Mouse (Mus musculus) hindbrain, postnatal 0 days (tissue): Measurements from ENCODE around the gene Olfr1263. TPM values are rescaled to one million over a fixed set of nuclear protein-coding genes. Genes with fewer than 3 reads are reported as not detected.

Source experiments
- ATAC-seq: fragments of 200-750 bp; cut with Nextera tagmentation; 2 replicates; pipeline ENCODE4 v1.8.0; 2017; ENCODE audit warnings: mild to moderate bottlenecking, moderate TSS enrichment, moderate library complexity
- DNase-seq: peaks from one replicate; pipeline ENCODE4 v3.0.0-alpha.2; 2015; ENCODE audit warnings: low spot score
- H3K27ac ChIP-seq: fragments of 300-500 bp; sonication (generic); 2 replicates; pipeline ENCODE4 v1.5.1; 2014; ENCODE audit warnings: mild to moderate bottlenecking
- H3K27me3 ChIP-seq: fragments of 300-500 bp; sonication (generic); 2 replicates; pipeline ENCODE4 v1.6.1; 2014; ENCODE audit warnings: low read length, mixed read lengths; ENCODE audit not compliant: insufficient read depth
- H3K36me3 ChIP-seq: fragments of 300-500 bp; sonication (generic); 2 replicates; pipeline ENCODE4 v1.6.1; 2014; ENCODE audit warnings: low read length, mixed read lengths; ENCODE audit not compliant: insufficient read depth
- H3K4me1 ChIP-seq: fragments of 300-500 bp; sonication (generic); 2 replicates; pipeline ENCODE4 v1.6.1; 2014; ENCODE audit warnings: antibody characterized with exemption, low read length, mixed read lengths; ENCODE audit not compliant: insufficient read depth
- H3K4me2 ChIP-seq: fragments of 300-500 bp; sonication (generic); 2 replicates; pipeline ENCODE4 v1.6.1; 2014; ENCODE audit warnings: low read depth, mild to moderate bottlenecking, low read length, moderate library complexity, mixed read lengths
- H3K4me3 ChIP-seq: fragments of 300-500 bp; sonication (generic); 2 replicates; pipeline ENCODE4 v1.5.1; 2014; ENCODE audit warnings: low read length
- H3K9ac ChIP-seq: fragments of 300-500 bp; sonication (generic); replicated peaks from 2 replicates; pipeline ENCODE4 v1.6.1; 2014; ENCODE audit warnings: mild to moderate bottlenecking, low read length, moderate library complexity, mixed read lengths
- H3K9me3 ChIP-seq: fragments of 300-500 bp; sonication (generic); 2 replicates; pipeline ENCODE4 v1.6.1; 2016; ENCODE audit warnings: low read length, mixed read lengths
- CTCF ChIP-seq: IDR thresholded peaks from 2 replicates; pipeline ENCODE4 v1.5.1; 2016; ENCODE audit warnings: antibody characterized with exemption, control low read depth, low read depth
- polyA plus RNA-seq: library from polyadenylated mRNA; unstranded; fragments of >200 nt; fragmentation: Nextera tagmentation; extraction: Ambion mirVana; gene quantifications from 2 replicates; pipeline ENCODE4 v1.2.1, GENCODE M21; 2015
- total RNA-seq: library from RNA; depleted of rRNA; stranded (reverse); fragments of >200 nt; gene quantifications from 2 replicates; pipeline ENCODE4 v1.2.3, GENCODE M21; 2014; rRNA removed

Gene Olfr1263
- total and polyA plus RNA-seq, 2 experiments from 2014 or later, result not detected

DNA sequence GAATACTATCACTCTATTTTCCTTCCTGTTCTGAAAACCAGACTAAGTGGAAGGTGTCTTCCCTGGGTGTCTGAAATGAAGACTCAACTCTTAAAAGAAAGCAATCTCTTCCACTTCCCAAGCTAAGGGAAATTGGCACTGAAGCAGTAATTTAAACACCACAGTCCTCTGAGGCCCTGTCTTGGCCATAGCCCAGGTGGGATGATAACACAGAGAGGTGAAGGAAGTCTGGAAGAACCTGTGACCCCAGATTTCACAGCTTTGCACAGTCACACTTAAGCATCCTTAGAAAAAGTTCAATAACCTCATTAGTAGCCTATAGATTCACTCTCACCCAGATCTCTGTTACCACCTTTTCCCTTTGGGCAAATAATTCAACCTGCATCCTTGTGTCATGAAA, 51.6 kb downstream of the Olfr1263 start, which contains the start of gene Olfr140:
TSS of gene Olfr140 (minus strand) at position 101 of the 400 bp plus-strand sequence.
- Histone ChIP-seq H3K36me3 (no peaks in the 10 kb centered on the region), H3K9ac (no peak within 1 kb of the TSS), H3K4me1 (no peaks in the 10 kb centered on the region), H3K27ac (no peak within 1 kb of the TSS), H3K27me3 (no peaks in the 10 kb centered on the region), H3K4me2 (no peak within 1 kb of the TSS), H3K9me3 (no peaks in the 10 kb centered on the region), H3K4me3 (no peak within 1 kb of the TSS)
- no peak for TF ChIP-seq CTCF
- no peak for DNase-seq
- ATAC-seq, result no peak

Other genes starting within 250 kb of the Olfr1263 start
- not detected in 2 replicates for gene Olfr1254, start 218.5 kb upstream of the Olfr1263 start, total RNA-seq
- gene Olfr1254, start 218.5 kb upstream of the Olfr1263 start, polyA plus RNA-seq, result not detected in 2 replicates
- not detected in 2 replicates for gene Olfr1255, start 200.1 kb upstream of the Olfr1263 start, total RNA-seq
- gene Olfr1255, start 200.1 kb upstream of the Olfr1263 start, polyA plus RNA-seq, result not detected in 2 replicates
- 0.05 TPM in 1 of 2 replicates, not detected in the other for gene Olfr1256, start 170.6 kb upstream of the Olfr1263 start, total RNA-seq
- not detected in 2 replicates for gene Olfr1256, start 170.6 kb upstream of the Olfr1263 start, polyA plus RNA-seq
- 0.37 TPM in 1 of 2 replicates, not detected in the other for gene Olfr48, start 163.9 kb upstream of the Olfr1263 start, total RNA-seq
- 0.15 and 0.30 TPM in 2 replicates for gene Olfr48, start 163.9 kb upstream of the Olfr1263 start, polyA plus RNA-seq
- gene Olfr1257, start 133.7 kb upstream of the Olfr1263 start, total RNA-seq, result not detected in 2 replicates
- gene Olfr1257, start 133.7 kb upstream of the Olfr1263 start, polyA plus RNA-seq, result not detected in 2 replicates
- not detected in 2 replicates for gene Olfr1258, start 84.8 kb upstream of the Olfr1263 start, total RNA-seq
- not detected in 2 replicates for gene Olfr1258, start 84.8 kb upstream of the Olfr1263 start, polyA plus RNA-seq
- gene Olfr1259, start 63.5 kb upstream of the Olfr1263 start, total RNA-seq, result not detected in 2 replicates
- gene Olfr1259, start 63.5 kb upstream of the Olfr1263 start, polyA plus RNA-seq, result not detected in 2 replicates
- gene Olfr1260, start 37.8 kb upstream of the Olfr1263 start, total RNA-seq, result not detected in 2 replicates
- gene Olfr1260, start 37.8 kb upstream of the Olfr1263 start, polyA plus RNA-seq, result not detected in 2 replicates
- gene Olfr1261, start 20.9 kb upstream of the Olfr1263 start, total RNA-seq, result not detected in 2 replicates
- not detected in 2 replicates for gene Olfr1261, start 20.9 kb upstream of the Olfr1263 start, polyA plus RNA-seq
- gene Olfr1262, start 12.0 kb upstream of the Olfr1263 start, total RNA-seq, result not detected in 2 replicates
- gene Olfr1262, start 12.0 kb upstream of the Olfr1263 start, polyA plus RNA-seq, result not detected in 2 replicates
- gene Olfr1264, start 13.4 kb downstream of the Olfr1263 start, total RNA-seq, result not detected in 2 replicates
- not detected in 2 replicates for gene Olfr1264, start 13.4 kb downstream of the Olfr1263 start, polyA plus RNA-seq
- not detected in 2 replicates for gene Olfr1265, start 23.2 kb downstream of the Olfr1263 start, total RNA-seq
- not detected in 2 replicates for gene Olfr1265, start 23.2 kb downstream of the Olfr1263 start, polyA plus RNA-seq
- gene Olfr140, start 51.5 kb downstream of the Olfr1263 start, total RNA-seq, result not detected in 2 replicates
- gene Olfr140, start 51.5 kb downstream of the Olfr1263 start, polyA plus RNA-seq, result not detected in 2 replicates
- not detected in 2 replicates for gene Olfr1269, start 109.3 kb downstream of the Olfr1263 start, total RNA-seq
- gene Olfr1269, start 109.3 kb downstream of the Olfr1263 start, polyA plus RNA-seq, result not detected in 2 replicates
- gene Olfr32, start 130.2 kb downstream of the Olfr1263 start, total RNA-seq, result not detected in 2 replicates
- not detected in 2 replicates for gene Olfr32, start 130.2 kb downstream of the Olfr1263 start, polyA plus RNA-seq
- gene Olfr1270, start 141.0 kb downstream of the Olfr1263 start, total RNA-seq, result not detected in 2 replicates
- gene Olfr1270, start 141.0 kb downstream of the Olfr1263 start, polyA plus RNA-seq, result not detected in 2 replicates
- gene Olfr1506, start 212.4 kb downstream of the Olfr1263 start, total RNA-seq, result not detected in 2 replicates
- gene Olfr1506, start 212.4 kb downstream of the Olfr1263 start, polyA plus RNA-seq, result not detected in 2 replicates
- gene Olfr142, start 245.5 kb downstream of the Olfr1263 start, total RNA-seq, result not detected in 2 replicates
- not detected in 2 replicates for gene Olfr142, start 245.5 kb downstream of the Olfr1263 start, polyA plus RNA-seq